Mouse (Mus musculus) layer of hippocampus, adult 2 months (tissue): ENCODE results near the gene Slc44a5. TPM values are rescaled to one million over a fixed set of nuclear protein-coding genes. Genes with fewer than 3 reads are reported as not detected.
A peak's percentile ranks its signal among the peaks of the same experiment; 100 is the strongest.

Source experiments
- DNase-seq, 2 experiments: peaks; one replicate each; pipeline ENCODE4 v3.0.0; 2022; ENCODE audit warnings: low spot score in 2 of 2
- H3K27ac ChIP-seq: fragments of 200-600 bp; 2 replicates; pipeline ENCODE4 v1.8.1; 2022
- H3K4me3 ChIP-seq: fragments of 200-600 bp; 2 replicates; pipeline ENCODE4 v1.8.1; 2022; ENCODE audit warnings: mild to moderate bottlenecking
- CTCF ChIP-seq: fragments of 200-600 bp; conservative IDR thresholded peaks from 2 replicates; pipeline ENCODE4 v1.8.1; 2022; ENCODE audit warnings: antibody characterized with exemption, mild to moderate bottlenecking, moderate library complexity
- total RNA-seq, 2 experiments: library from RNA; stranded (reverse); gene quantifications; 2 replicates each; pipeline ENCODE4 v1.2.3; 2021

Gene Slc44a5
- total RNA-seq, 2 experiments from 2014 or later, result 52.6 to 57.5 TPM

DNA sequence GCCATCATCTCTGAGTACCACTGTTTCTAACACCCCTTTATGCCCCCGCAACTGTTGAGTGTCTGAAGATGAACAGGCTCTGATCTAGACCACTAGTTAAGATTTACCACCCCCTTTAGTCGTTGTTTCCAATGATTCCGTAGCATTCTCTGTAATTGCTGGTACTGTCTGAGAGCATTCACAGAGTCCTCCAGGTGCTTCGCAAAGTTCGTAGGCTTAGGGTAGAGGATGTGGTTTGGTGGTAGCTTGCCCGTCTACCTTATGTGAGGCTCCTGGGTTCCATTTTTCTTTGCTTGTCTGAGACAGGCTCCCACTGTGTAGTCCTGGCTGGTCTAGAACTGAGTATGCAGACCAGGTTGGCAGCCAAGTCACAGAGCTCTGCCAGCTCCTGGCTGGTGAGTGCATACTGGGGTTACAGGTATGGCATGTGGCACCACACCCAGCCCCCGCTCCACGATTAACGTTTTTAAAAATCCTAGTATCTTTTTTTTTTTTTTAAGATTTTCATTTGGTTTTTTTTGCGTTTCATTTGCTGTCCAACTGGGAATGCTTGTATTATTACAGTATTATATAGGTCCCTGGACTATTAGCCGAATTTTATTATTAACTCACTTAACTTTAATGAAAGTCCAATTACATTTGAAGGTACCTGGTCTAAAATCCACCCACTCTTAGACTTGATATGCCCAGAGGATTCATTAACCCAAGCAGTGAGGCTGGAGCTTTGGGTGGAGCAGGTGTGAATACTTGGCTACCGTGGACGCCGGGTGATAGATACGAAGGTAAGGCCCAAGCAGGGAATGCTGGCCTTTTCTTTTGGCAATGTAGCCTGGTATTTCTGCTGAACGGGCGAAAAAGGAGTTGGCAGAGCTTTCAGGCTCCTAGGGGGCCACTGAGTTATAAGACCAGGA lies 321.9 kb downstream of the Slc44a5 start:
- Histone ChIP-seq H3K27ac (no peak overlapping the region), H3K4me3 (no peak overlapping the region)
- TF ChIP-seq CTCF, result no peak
- no peak for DNase-seq

DNA sequence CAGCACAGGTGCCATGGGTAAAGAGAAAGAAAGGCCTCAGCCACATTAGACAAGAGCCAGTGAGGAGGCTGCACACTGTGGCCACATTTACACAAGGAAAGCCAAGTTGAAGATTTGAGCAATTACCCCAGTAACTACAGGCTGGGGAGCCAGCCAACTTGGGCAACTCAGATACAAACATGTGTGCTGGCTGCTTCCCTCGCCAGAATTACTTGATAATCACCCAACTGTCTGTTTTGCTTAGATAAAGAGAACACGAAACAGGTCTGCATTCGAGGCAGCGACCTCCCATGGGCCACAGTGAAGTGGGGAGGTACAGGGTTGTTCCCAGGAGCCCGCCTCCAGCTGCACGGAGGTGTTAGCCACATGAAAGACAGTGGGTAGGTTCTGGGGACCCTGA lies 324.3 kb downstream of the Slc44a5 start:
- Histone ChIP-seq H3K4me3 (no peak overlapping the region), H3K27ac (no peak overlapping the region)
- no peak for TF ChIP-seq CTCF
- peak; percentile 27 to 44 for DNase-seq

DNA sequence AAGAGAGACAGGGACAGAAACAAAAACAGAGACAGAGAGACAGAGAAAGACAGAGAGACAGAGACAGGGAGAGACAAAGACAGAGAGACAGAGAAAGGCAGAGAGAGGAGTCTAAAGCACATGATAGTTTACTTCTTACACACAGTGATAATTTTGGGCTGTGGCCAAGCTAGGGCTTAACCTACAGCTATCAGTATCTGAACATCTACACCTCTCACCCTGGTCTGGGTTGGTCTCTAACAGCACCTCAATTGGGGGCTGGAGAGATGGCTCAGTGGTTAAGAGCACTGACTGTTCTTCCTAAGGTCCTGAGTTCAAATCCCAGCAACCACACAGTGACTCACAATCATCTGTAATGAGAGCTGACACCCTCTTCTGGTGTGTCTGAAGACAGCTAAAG lies 325.3 kb downstream of the Slc44a5 start:
- no peak overlapping the region for H3K27ac ChIP-seq
- H3K4me3 ChIP-seq, result no peak overlapping the region
- no peak for TF ChIP-seq CTCF
- DNase-seq, result no peak

DNA sequence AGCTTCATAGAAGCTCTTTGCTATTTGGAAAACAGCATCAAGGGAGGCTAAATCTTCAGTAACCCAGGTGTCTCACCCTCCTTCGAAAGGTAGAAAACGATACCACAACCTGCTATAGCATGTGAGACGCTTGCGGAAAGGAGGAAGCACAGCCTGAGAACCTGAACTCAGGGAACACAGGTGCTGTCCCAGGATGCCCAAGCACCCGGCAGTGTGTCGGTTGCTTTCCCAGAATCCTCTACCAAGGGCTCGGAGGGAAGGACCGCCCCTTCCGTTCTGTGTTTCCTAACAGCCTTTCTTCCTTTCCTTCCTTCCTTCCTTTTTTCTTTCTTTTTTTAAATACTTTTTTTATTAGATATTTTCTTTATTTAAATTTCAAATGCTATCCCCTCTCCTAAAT lies 326.8 kb downstream of the Slc44a5 start:
- TF ChIP-seq CTCF, result no peak
- Histone ChIP-seq H3K27ac (no peak overlapping the region), H3K4me3 (no peak overlapping the region)
- DNase-seq, result no peak

DNA sequence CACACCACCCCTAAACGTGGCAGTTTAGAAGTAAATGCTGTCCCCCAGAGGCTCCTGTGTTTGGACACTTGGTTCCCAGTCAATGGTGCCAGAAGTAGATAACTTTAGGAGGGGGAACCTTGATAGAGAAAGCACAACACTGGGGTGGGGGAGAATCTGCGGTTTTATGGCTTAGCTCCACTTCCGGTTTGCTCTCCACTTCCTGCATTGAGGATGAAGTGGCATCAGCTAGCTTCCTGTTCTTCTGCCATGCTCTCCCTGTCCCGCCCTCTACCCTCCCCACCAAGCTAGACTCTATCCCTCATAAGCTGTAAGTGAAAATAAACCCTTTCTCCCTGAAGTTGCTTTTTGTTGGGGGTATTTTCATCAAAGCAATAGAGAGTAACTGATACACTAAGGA lies 327.9 kb downstream of the Slc44a5 start:
- H3K4me3 ChIP-seq, result no peak overlapping the region
- no peak for TF ChIP-seq CTCF
- no peak overlapping the region for H3K27ac ChIP-seq
- DNase-seq, result no peak

DNA sequence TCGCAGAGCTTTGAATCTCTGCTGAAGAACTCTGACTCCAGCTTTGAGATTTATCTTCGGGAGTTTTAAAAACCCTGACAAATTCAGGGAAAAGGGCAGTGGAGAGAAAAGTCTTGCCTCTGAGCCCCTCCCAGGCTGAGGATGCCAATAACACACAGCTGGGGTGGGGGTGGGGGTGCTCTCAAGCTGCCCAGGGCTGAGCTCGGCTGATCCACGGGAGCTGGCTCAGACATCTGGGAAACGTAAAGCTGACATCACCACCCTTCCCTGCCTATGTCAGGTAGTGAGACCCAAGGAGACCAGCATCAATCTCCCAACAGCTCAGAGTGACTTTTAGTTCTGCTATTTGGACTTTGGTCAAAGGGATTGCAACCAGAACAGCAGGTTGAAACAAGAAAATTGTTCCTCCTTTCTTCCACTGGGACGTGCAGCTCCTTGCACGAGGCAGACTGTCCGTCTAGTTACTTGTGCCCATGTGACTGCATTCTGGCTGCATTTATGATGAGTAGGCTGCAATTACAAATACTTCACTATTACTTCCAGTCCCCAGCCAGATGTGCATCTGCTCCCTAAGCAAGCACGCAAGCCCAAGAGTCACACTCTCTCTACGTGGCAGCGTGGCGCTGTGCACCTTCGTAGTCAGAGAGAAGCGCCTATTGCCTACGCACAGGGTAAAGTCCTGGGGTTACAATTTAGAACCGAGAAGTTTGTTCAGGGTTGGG lies 332.1 kb downstream of the Slc44a5 start:
- Histone ChIP-seq H3K4me3 (no peak overlapping the region), H3K27ac (no peak overlapping the region)
- no peak for TF ChIP-seq CTCF
- DNase-seq, result no peak

DNA sequence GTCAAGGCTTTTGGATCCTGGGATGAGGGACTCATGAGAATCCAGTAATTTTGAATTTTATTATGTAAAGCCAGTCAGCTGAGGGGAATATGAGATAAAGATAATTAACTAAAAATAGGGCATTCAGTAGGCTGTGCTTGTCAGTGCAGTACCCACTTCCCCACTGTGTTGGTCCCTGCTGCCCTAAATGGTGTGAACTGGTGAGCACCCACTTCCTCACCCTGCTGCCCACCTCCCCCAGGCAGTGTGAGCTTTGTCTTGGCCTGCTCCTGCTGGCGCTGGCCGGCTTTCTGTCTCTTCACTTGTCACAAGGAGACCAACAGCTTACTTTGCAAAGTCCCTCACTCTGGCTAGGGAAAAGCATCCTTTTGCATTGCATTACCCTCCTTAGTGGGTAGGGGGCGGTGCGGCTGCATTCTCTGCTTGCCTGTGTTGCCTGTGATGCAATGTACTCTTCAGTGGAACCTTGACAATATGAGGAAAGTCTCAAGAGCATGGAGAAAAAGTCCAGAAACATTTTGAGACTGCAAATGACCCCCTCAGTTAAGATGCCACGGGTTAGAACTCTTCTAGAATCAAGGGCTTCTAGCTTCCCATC lies 344.5 kb downstream of the Slc44a5 start:
- TF ChIP-seq CTCF, result peak; percentile 71
- Histone ChIP-seq H3K4me3 (no peak overlapping the region), H3K27ac (no peak overlapping the region)
- DNase-seq, result no peak

Other genes with a start within 250 kb of the Slc44a5 start
- gene St6galnac3, start 248.3 kb upstream of the Slc44a5 start, total RNA-seq, result 10 to 100 TPM; 25.9 to 27.4 TPM
- not detected for gene Asb17, start 129.2 kb upstream of the Slc44a5 start, total RNA-seq
- under 1 TPM; 0.49 to 0.51 TPM for gene Msh4, start 67.3 kb upstream of the Slc44a5 start, total RNA-seq
- gene Rabggtb, start 60.4 kb upstream of the Slc44a5 start, total RNA-seq, result 10 to 100 TPM; 68.7 to 72.6 TPM
- 10 to 100 TPM; 41.5 to 53.9 TPM for gene Acadm, start 28.8 kb upstream of the Slc44a5 start, total RNA-seq